Mouse (Mus musculus) right cerebral cortex, postnatal 25 days (tissue): ENCODE data around the gene Boll.

Experiments
- DNase-seq: peaks from one replicate; pipeline ENCODE4 v3.0.0; 2022

The Boll gene

DNA sequence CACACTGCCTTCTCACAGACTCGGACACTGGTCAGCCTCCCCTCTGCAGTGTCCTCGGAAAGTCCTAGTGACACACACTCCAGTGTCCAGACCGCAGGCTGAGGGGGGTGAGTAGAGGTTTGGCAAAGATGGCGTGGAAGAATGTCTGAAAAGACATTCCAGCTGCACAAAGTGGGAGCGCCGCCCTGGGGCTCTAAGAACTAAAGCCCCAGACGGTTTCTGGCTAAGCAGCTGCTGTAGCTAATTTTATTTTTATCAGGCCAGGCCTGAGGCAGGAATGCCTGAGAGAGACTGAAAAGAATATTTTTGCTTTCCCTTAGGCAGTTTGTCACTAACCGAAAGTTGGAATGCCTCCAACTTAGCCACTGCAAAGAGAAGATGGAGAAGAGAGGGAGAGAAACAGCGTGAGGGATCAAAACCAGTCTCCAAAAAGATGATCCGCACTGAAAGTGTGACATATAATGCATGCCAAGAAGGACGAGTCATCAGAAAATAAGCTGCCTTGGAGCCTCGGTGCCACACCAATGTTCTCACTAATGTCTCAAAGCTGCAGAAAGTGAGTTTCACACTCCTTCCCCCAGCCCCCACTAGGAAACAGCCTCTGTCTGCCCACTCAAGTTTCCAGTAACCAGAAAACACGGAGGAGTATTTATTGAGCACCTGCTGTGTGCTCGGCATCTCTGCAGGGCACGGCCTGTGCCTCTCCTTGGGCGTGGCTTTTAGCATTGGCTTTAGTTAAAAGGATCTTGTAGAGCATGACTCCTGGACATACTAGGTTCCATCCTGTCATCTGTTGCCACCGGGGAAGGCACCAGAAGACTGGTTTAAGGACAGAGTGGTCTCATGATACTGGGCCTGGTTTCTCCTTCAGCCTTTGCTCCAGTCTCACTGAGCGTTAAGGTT, 161.2 kb downstream of the Boll start:
- peak; percentile 31 for DNase-seq

DNA sequence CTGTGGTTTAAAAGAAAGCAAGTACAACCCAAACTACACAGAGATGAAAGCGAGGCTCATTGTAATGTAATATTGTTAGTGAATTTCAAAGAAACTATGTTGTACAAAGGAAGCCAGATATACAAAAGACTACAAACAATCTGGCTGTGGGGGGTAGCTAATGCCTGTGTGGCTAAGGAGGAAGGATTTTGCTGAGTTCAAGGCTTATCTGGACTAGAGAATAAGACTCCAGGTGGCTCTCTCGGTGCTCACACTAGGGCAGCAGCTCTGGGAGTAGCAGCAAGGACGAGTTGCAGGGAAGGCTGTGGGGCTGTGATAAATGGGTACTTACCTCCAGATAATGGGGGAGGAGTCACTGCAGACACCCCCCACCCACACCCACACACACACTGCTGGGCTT, 164.6 kb downstream of the Boll start:
- DNase-seq, result no peak
